Mouse (Mus musculus): ENCODE data around the gene Hexim2. TPM values are rescaled to one million over a fixed set of nuclear protein-coding genes. Genes with fewer than 3 reads are reported as not detected.

The Hexim2 gene
- polyA plus RNA-seq, 1 experiment from 2014 or later: 6.8 TPM

- Histone ChIP-seq H3K27ac (replicated peaks; ENCODE audit: low read depth, low read length) (no peak overlapping the region), H3K36me3 (ENCODE audit: control insufficient read depth, insufficient read depth, low read length) (no peaks in the 10 kb centered on the region), H3K9ac (ENCODE audit: low read depth, low read length) (no peak overlapping the region), H3K9me3 (ENCODE audit: control insufficient read depth, low read length) (no peaks in the 10 kb centered on the region), H3K27me3 (replicated peaks; ENCODE audit: control insufficient read depth, insufficient read depth, low read length) (no peaks in the 10 kb centered on the region), H3K4me1 (ENCODE audit: control insufficient read depth, insufficient read depth, low read length) (peaks cover 7% of the 10 kb centered on the region; the same call in 1 of the 2 replicates), H3K4me2 (ENCODE audit: low read depth, low read length) (no peak overlapping the region), H3K4me3 (ENCODE audit: low read depth, low read length) (no peak overlapping the region)
- 59% methylated on average over 3 of the region's 7 CpGs for WGBS
- DNase-seq (ENCODE audit: low spot score) (no peak), ATAC-seq (ENCODE audit: low read depth) (no peak)
These were observed 29.2 kb downstream of the Hexim2 start for GRCm38 (mm10) chr11:103161449-103161848.

GRCm38 (mm10) chr11:103162132-103162531 is 29.9 kb downstream of the Hexim2 start:
- H3K9me3 ChIP-seq (ENCODE audit: control insufficient read depth, low read length): no peaks in the 10 kb centered on the region
- no peak overlapping the region for H3K4me2 ChIP-seq (ENCODE audit: low read depth, low read length)
- H3K27ac ChIP-seq (replicated peaks; ENCODE audit: low read depth, low read length): no peak overlapping the region
- DNase-seq (ENCODE audit: low spot score) (no peak), ATAC-seq (ENCODE audit: low read depth) (no peak)
- no peaks in the 10 kb centered on the region for H3K36me3 ChIP-seq (ENCODE audit: control insufficient read depth, insufficient read depth, low read length)
- H3K4me1 ChIP-seq (ENCODE audit: control insufficient read depth, insufficient read depth, low read length): peaks cover 7% of the 10 kb centered on the region; the same call in 1 of the 2 replicates
- H3K4me3 ChIP-seq (ENCODE audit: low read depth, low read length): no peak overlapping the region
- no peaks in the 10 kb centered on the region for H3K27me3 ChIP-seq (replicated peaks; ENCODE audit: control insufficient read depth, insufficient read depth, low read length)
- 90% methylated on average over 5 of the region's 5 CpGs for WGBS
- H3K9ac ChIP-seq (ENCODE audit: low read depth, low read length): no peak overlapping the region

GRCm38 (mm10) chr11:103164391-103164790 is 32.2 kb downstream of the Hexim2 start:
- WGBS: 30% methylated on average over 10 of the region's 10 CpGs
- H3K4me1 ChIP-seq (ENCODE audit: control insufficient read depth, insufficient read depth, low read length): no peaks in the 10 kb centered on the region
- no peak overlapping the region for H3K27ac ChIP-seq (replicated peaks; ENCODE audit: low read depth, low read length)
- no peak overlapping the region for H3K9ac ChIP-seq (ENCODE audit: low read depth, low read length)
- no peak overlapping the region for H3K4me3 ChIP-seq (ENCODE audit: low read depth, low read length)
- DNase-seq (ENCODE audit: low spot score) (no peak), ATAC-seq (ENCODE audit: low read depth) (no peak)
- no peaks in the 10 kb centered on the region for H3K36me3 ChIP-seq (ENCODE audit: control insufficient read depth, insufficient read depth, low read length)
- no peak overlapping the region for H3K4me2 ChIP-seq (ENCODE audit: low read depth, low read length)
- H3K27me3 ChIP-seq (replicated peaks; ENCODE audit: control insufficient read depth, insufficient read depth, low read length): peaks cover 6% of the 10 kb centered on the region
- H3K9me3 ChIP-seq (ENCODE audit: control insufficient read depth, low read length): no peaks in the 10 kb centered on the region

GRCm38 (mm10) chr11:103168690-103169390 is 36.6 kb downstream of the Hexim2 start:
- H3K4me1 ChIP-seq (ENCODE audit: control insufficient read depth, insufficient read depth, low read length): no peaks in the 10 kb centered on the region
- no peak overlapping the region for H3K9ac ChIP-seq (ENCODE audit: low read depth, low read length)
- 24% methylated on average over 9 of the region's 9 CpGs for WGBS
- peaks cover 36% of the 10 kb centered on the region for H3K27me3 ChIP-seq (replicated peaks; ENCODE audit: control insufficient read depth, insufficient read depth, low read length)
- no peak overlapping the region for H3K4me3 ChIP-seq (ENCODE audit: low read depth, low read length)
- peak; percentile 72 for DNase-seq (ENCODE audit: low spot score)
- no peak for ATAC-seq (ENCODE audit: low read depth)
- no peaks in the 10 kb centered on the region for H3K9me3 ChIP-seq (ENCODE audit: control insufficient read depth, low read length)
- no peak overlapping the region for H3K27ac ChIP-seq (replicated peaks; ENCODE audit: low read depth, low read length)
- no peak overlapping the region for H3K4me2 ChIP-seq (ENCODE audit: low read depth, low read length)
- H3K36me3 ChIP-seq (ENCODE audit: control insufficient read depth, insufficient read depth, low read length): no peaks in the 10 kb centered on the region

- ATAC-seq (ENCODE audit: low read depth) (no peak), DNase-seq (ENCODE audit: low spot score) (no peak)
- no peaks in the 10 kb centered on the region for H3K36me3 ChIP-seq (ENCODE audit: control insufficient read depth, insufficient read depth, low read length)
- H3K4me1 ChIP-seq (ENCODE audit: control insufficient read depth, insufficient read depth, low read length): no peaks in the 10 kb centered on the region; the same call in 1 of the 2 replicates
- H3K9ac ChIP-seq (ENCODE audit: low read depth, low read length): no peak overlapping the region
- H3K27me3 ChIP-seq (replicated peaks; ENCODE audit: control insufficient read depth, insufficient read depth, low read length): peaks cover 36% of the 10 kb centered on the region
- H3K9me3 ChIP-seq (ENCODE audit: control insufficient read depth, low read length): no peaks in the 10 kb centered on the region
- 86% methylated on average over 5 of the region's 5 CpGs for WGBS
- H3K4me2 ChIP-seq (ENCODE audit: low read depth, low read length): no peak overlapping the region
- no peak overlapping the region for H3K4me3 ChIP-seq (ENCODE audit: low read depth, low read length)
- no peak overlapping the region for H3K27ac ChIP-seq (replicated peaks; ENCODE audit: low read depth, low read length)
These were observed 37.4 kb downstream of the Hexim2 start for GRCm38 (mm10) chr11:103169664-103170063.

- Histone ChIP-seq H3K27ac (replicated peaks; ENCODE audit: low read depth, low read length) (no peak overlapping the region), H3K4me1 (ENCODE audit: control insufficient read depth, insufficient read depth, low read length) (no peaks in the 10 kb centered on the region; the same call in 1 of the 2 replicates), H3K9me3 (ENCODE audit: control insufficient read depth, low read length) (no peaks in the 10 kb centered on the region), H3K4me2 (ENCODE audit: low read depth, low read length) (peak overlapping the region; percentile 98), H3K27me3 (replicated peaks; ENCODE audit: control insufficient read depth, insufficient read depth, low read length) (peaks cover 36% of the 10 kb centered on the region), H3K4me3 (ENCODE audit: low read depth, low read length) (peak overlapping the region; percentile 60), H3K9ac (ENCODE audit: low read depth, low read length) (no peak overlapping the region), H3K36me3 (ENCODE audit: control insufficient read depth, insufficient read depth, low read length) (no peaks in the 10 kb centered on the region)
- DNase-seq (ENCODE audit: low spot score) (no peak), ATAC-seq (ENCODE audit: low read depth) (no peak)
- WGBS: 41% methylated on average over 3 of the region's 3 CpGs
These were observed 37.9 kb downstream of the Hexim2 start for GRCm38 (mm10) chr11:103170111-103170493.

GRCm38 (mm10) chr11:103170494-103171285 is 38.5 kb downstream of the Hexim2 start, which contains the start of gene Fmnl1:
Gene Fmnl1, plus strand, starts transcription at chr11:103171107.
- Histone ChIP-seq H3K4me1 (ENCODE audit: control insufficient read depth, insufficient read depth, low read length) (no peaks in the 10 kb centered on the region; the same call in 1 of the 2 replicates), H3K9ac (ENCODE audit: low read depth, low read length) (peak within 1 kb of the TSS; percentile 62), H3K4me2 (ENCODE audit: low read depth, low read length) (peak within 1 kb of the TSS; percentile 98), H3K4me3 (ENCODE audit: low read depth, low read length) (peak within 1 kb of the TSS; percentile 60), H3K27me3 (replicated peaks; ENCODE audit: control insufficient read depth, insufficient read depth, low read length) (peaks cover 36% of the 10 kb centered on the region), H3K36me3 (ENCODE audit: control insufficient read depth, insufficient read depth, low read length) (no peaks in the 10 kb centered on the region), H3K27ac (replicated peaks; ENCODE audit: low read depth, low read length) (no peak within 1 kb of the TSS), H3K9me3 (ENCODE audit: control insufficient read depth, low read length) (no peaks in the 10 kb centered on the region)
- DNase-seq (ENCODE audit: low spot score) (no peak), ATAC-seq (ENCODE audit: low read depth) (peak; percentile 42; the same call in 1 of the 2 replicates)
- WGBS: 4% methylated on average over 14 of the region's 84 CpGs

- ATAC-seq (ENCODE audit: low read depth) (no peak), DNase-seq (ENCODE audit: low spot score) (no peak)
- WGBS: 0% methylated on average over 7 of the region's 23 CpGs
- Histone ChIP-seq H3K36me3 (ENCODE audit: control insufficient read depth, insufficient read depth, low read length) (no peaks in the 10 kb centered on the region), H3K27ac (replicated peaks; ENCODE audit: low read depth, low read length) (no peak overlapping the region), H3K9me3 (ENCODE audit: control insufficient read depth, low read length) (no peaks in the 10 kb centered on the region), H3K27me3 (replicated peaks; ENCODE audit: control insufficient read depth, insufficient read depth, low read length) (peaks cover 36% of the 10 kb centered on the region), H3K4me2 (ENCODE audit: low read depth, low read length) (peak overlapping the region; percentile 98), H3K4me1 (ENCODE audit: control insufficient read depth, insufficient read depth, low read length) (no peaks in the 10 kb centered on the region; the same call in 1 of the 2 replicates), H3K4me3 (ENCODE audit: low read depth, low read length) (peak overlapping the region; percentile 60), H3K9ac (ENCODE audit: low read depth, low read length) (peak overlapping the region; percentile 62)
These were observed 39.0 kb downstream of the Hexim2 start for GRCm38 (mm10) chr11:103171286-103171620.
